Mouse (Mus musculus): ENCODE results near the gene Igfbp6. TPM values are rescaled to one million over a fixed set of nuclear protein-coding genes. Genes with fewer than 3 reads are reported as not detected.

Gene Igfbp6
- polyA plus RNA-seq, 1 experiment from 2014 or later: 0.46 TPM

- WGBS: 19% methylated on average over 12 of the region's 12 CpGs
- peak overlapping the region; percentile 93 for H3K27ac ChIP-seq
- H3K27me3 ChIP-seq (ENCODE audit: low read depth, poor library complexity, severe bottlenecking): peaks cover 22% of the 10 kb centered on the region
- peak overlapping the region; percentile 53 for H3K4me3 ChIP-seq
- H3K36me3 ChIP-seq: peaks cover 18% of the 10 kb centered on the region
- peak; percentile 64 for DNase-seq (ENCODE audit: low spot score)
- H3K4me1 ChIP-seq: peaks cover 90% of the 10 kb centered on the region
- H3K9me3 ChIP-seq (replicated peaks): no peaks in the 10 kb centered on the region
These were observed 40.1 kb upstream of the Igfbp6 start for GRCm38 (mm10) chr15:102103947-102104555.

GRCm38 (mm10) chr15:102105360-102105759 is 38.8 kb upstream of the Igfbp6 start:
- H3K27ac ChIP-seq: peak overlapping the region; percentile 21; the same call in 1 of the 2 replicates
- peak overlapping the region; percentile 7; the same call in 1 of the 2 replicates for H3K4me3 ChIP-seq
- peaks cover 22% of the 10 kb centered on the region for H3K27me3 ChIP-seq (ENCODE audit: low read depth, poor library complexity, severe bottlenecking)
- H3K4me1 ChIP-seq: peaks cover 83% of the 10 kb centered on the region
- WGBS: 66% methylated on average over 5 of the region's 5 CpGs
- no peaks in the 10 kb centered on the region for H3K9me3 ChIP-seq (replicated peaks)
- peaks cover 31% of the 10 kb centered on the region for H3K36me3 ChIP-seq
- DNase-seq (ENCODE audit: low spot score): no peak

GRCm38 (mm10) chr15:102105764-102106730 is 38.1 kb upstream of the Igfbp6 start:
- peak; percentile 57 for DNase-seq (ENCODE audit: low spot score)
- WGBS: 29% methylated on average over 18 of the region's 18 CpGs
- Histone ChIP-seq H3K9me3 (replicated peaks) (no peaks in the 10 kb centered on the region), H3K4me3 (peak overlapping the region; percentile 50), H3K27me3 (ENCODE audit: low read depth, poor library complexity, severe bottlenecking) (peaks cover 22% of the 10 kb centered on the region), H3K27ac (peak overlapping the region; percentile 21), H3K36me3 (peaks cover 38% of the 10 kb centered on the region), H3K4me1 (peaks cover 80% of the 10 kb centered on the region)

- peak; percentile 76 for DNase-seq (ENCODE audit: low spot score)
- peak overlapping the region; percentile 50 for H3K4me3 ChIP-seq
- peaks cover 46% of the 10 kb centered on the region for H3K36me3 ChIP-seq
- WGBS: 3% methylated on average over 38 of the region's 38 CpGs
- no peaks in the 10 kb centered on the region for H3K9me3 ChIP-seq (replicated peaks)
- H3K4me1 ChIP-seq: peaks cover 72% of the 10 kb centered on the region
- H3K27me3 ChIP-seq (ENCODE audit: low read depth, poor library complexity, severe bottlenecking): peaks cover 22% of the 10 kb centered on the region
- peak overlapping the region; percentile 50; the same call in 1 of the 2 replicates for H3K27ac ChIP-seq
These were observed 37.3 kb upstream of the Igfbp6 start for GRCm38 (mm10) chr15:102106754-102107456.

GRCm38 (mm10) chr15:102107689-102108573 is 36.2 kb upstream of the Igfbp6 start:
- WGBS: 43% methylated on average over 13 of the region's 13 CpGs
- Histone ChIP-seq H3K9me3 (replicated peaks) (no peaks in the 10 kb centered on the region), H3K27me3 (ENCODE audit: low read depth, poor library complexity, severe bottlenecking) (peaks cover 22% of the 10 kb centered on the region), H3K4me3 (no peak overlapping the region), H3K27ac (no peak overlapping the region), H3K4me1 (peaks cover 67% of the 10 kb centered on the region), H3K36me3 (peaks cover 57% of the 10 kb centered on the region)
- DNase-seq (ENCODE audit: low spot score): peak; percentile 75

- peaks cover 66% of the 10 kb centered on the region for H3K36me3 ChIP-seq
- H3K4me3 ChIP-seq: no peak overlapping the region
- H3K4me1 ChIP-seq: peaks cover 64% of the 10 kb centered on the region
- H3K9me3 ChIP-seq (replicated peaks): no peaks in the 10 kb centered on the region
- peak; percentile 64 for DNase-seq (ENCODE audit: low spot score)
- H3K27ac ChIP-seq: no peak overlapping the region
- WGBS: 51% methylated on average over 18 of the region's 18 CpGs
- peaks cover 22% of the 10 kb centered on the region for H3K27me3 ChIP-seq (ENCODE audit: low read depth, poor library complexity, severe bottlenecking)
These were observed 35.3 kb upstream of the Igfbp6 start for GRCm38 (mm10) chr15:102108651-102109525.

- DNase-seq (ENCODE audit: low spot score): no peak
- H3K36me3 ChIP-seq: peaks cover 78% of the 10 kb centered on the region
- H3K4me1 ChIP-seq: peaks cover 50% of the 10 kb centered on the region
- peaks cover 22% of the 10 kb centered on the region for H3K27me3 ChIP-seq (ENCODE audit: low read depth, poor library complexity, severe bottlenecking)
- H3K27ac ChIP-seq: no peak overlapping the region
- H3K9me3 ChIP-seq (replicated peaks): no peaks in the 10 kb centered on the region
- no peak overlapping the region for H3K4me3 ChIP-seq
- 90% methylated on average over 7 of the region's 7 CpGs for WGBS
These were observed 33.9 kb upstream of the Igfbp6 start for GRCm38 (mm10) chr15:102110271-102110670.

GRCm38 (mm10) chr15:102110701-102111494 is 33.3 kb upstream of the Igfbp6 start:
- peaks cover 79% of the 10 kb centered on the region for H3K36me3 ChIP-seq
- WGBS: 82% methylated on average over 29 of the region's 29 CpGs

GRCm38 (mm10) chr15:102111495-102111829 is 32.7 kb upstream of the Igfbp6 start:
- no peaks in the 10 kb centered on the region for H3K9me3 ChIP-seq (replicated peaks)
- peaks cover 82% of the 10 kb centered on the region for H3K36me3 ChIP-seq
- no peak for DNase-seq (ENCODE audit: low spot score)
- WGBS: 89% methylated on average over 11 of the region's 11 CpGs
- no peak overlapping the region for H3K27ac ChIP-seq
- peaks cover 38% of the 10 kb centered on the region for H3K4me1 ChIP-seq
- H3K4me3 ChIP-seq: no peak overlapping the region
- peaks cover 10% of the 10 kb centered on the region for H3K27me3 ChIP-seq (ENCODE audit: low read depth, poor library complexity, severe bottlenecking)

More at GRCm38 (mm10) chr15:102110701-102111494, 33.3 kb upstream of the Igfbp6 start:
- H3K4me3 ChIP-seq: no peak overlapping the region
- no peaks in the 10 kb centered on the region for H3K9me3 ChIP-seq (replicated peaks)
- peaks cover 44% of the 10 kb centered on the region for H3K4me1 ChIP-seq
- peaks cover 15% of the 10 kb centered on the region for H3K27me3 ChIP-seq (ENCODE audit: low read depth, poor library complexity, severe bottlenecking)
- H3K27ac ChIP-seq: no peak overlapping the region
- no peak for DNase-seq (ENCODE audit: low spot score)

- no peak overlapping the region for H3K4me3 ChIP-seq
- peaks cover 31% of the 10 kb centered on the region for H3K4me1 ChIP-seq
- DNase-seq (ENCODE audit: low spot score): no peak
- no peak overlapping the region for H3K27ac ChIP-seq
- H3K9me3 ChIP-seq (replicated peaks): no peaks in the 10 kb centered on the region
- H3K36me3 ChIP-seq: peaks cover 89% of the 10 kb centered on the region
- peaks cover 3% of the 10 kb centered on the region; the same call in 1 of the 2 replicates for H3K27me3 ChIP-seq (ENCODE audit: low read depth, poor library complexity, severe bottlenecking)
- 87% methylated on average over 6 of the region's 6 CpGs for WGBS
These were observed 32.0 kb upstream of the Igfbp6 start for GRCm38 (mm10) chr15:102112181-102112580.

GRCm38 (mm10) chr15:102112827-102113226 is 31.3 kb upstream of the Igfbp6 start:
- H3K27me3 ChIP-seq (ENCODE audit: low read depth, poor library complexity, severe bottlenecking): no peaks in the 10 kb centered on the region
- no peaks in the 10 kb centered on the region for H3K9me3 ChIP-seq (replicated peaks)
- H3K4me1 ChIP-seq: peaks cover 26% of the 10 kb centered on the region
- WGBS: 77% methylated on average over 8 of the region's 8 CpGs
- DNase-seq (ENCODE audit: low spot score): no peak
- peaks cover 95% of the 10 kb centered on the region for H3K36me3 ChIP-seq
- no peak overlapping the region for H3K4me3 ChIP-seq
- H3K27ac ChIP-seq: 0 out of 2 replicates have a peak overlapping the region, but pooled peaks have one; percentile 25
